Mouse (Mus musculus) midbrain, embryonic 16.5 days (tissue): ENCODE results near the gene Dtd2. TPM values are rescaled to one million over a fixed set of nuclear protein-coding genes. Genes with fewer than 3 reads are reported as not detected.

Source experiments
- ATAC-seq: fragments of 200-750 bp; cut with Nextera tagmentation; 2 replicates; pipeline ENCODE4 v1.8.0; 2017; ENCODE audit warnings: moderate TSS enrichment
- H3K27ac ChIP-seq: fragments of 300-500 bp; sonication (generic); 2 replicates; pipeline ENCODE4 v1.5.1; 2014; ENCODE audit warnings: mild to moderate bottlenecking, low read length, mixed read lengths
- H3K27me3 ChIP-seq: fragments of 300-500 bp; sonication (generic); 2 replicates; pipeline ENCODE4 v1.6.1; 2014; ENCODE audit warnings: low read depth, low read length, mixed read lengths; ENCODE audit not compliant: control insufficient read depth, insufficient read depth
- H3K36me3 ChIP-seq: fragments of 300-500 bp; sonication (generic); 2 replicates; pipeline ENCODE4 v1.6.1; 2014; ENCODE audit warnings: mild to moderate bottlenecking, low read length, moderate library complexity, mixed read lengths; ENCODE audit not compliant: control insufficient read depth, insufficient read depth
- H3K4me1 ChIP-seq: fragments of 300-500 bp; sonication (generic); 2 replicates; pipeline ENCODE4 v1.6.1; 2014; ENCODE audit warnings: mild to moderate bottlenecking, low read length, mixed read lengths; ENCODE audit not compliant: control insufficient read depth, insufficient read depth
- H3K4me2 ChIP-seq: fragments of 300-500 bp; sonication (generic); 2 replicates; pipeline ENCODE4 v1.6.1; 2014; ENCODE audit warnings: mild to moderate bottlenecking, low read length, mixed read lengths
- H3K4me3 ChIP-seq: fragments of 300-500 bp; sonication (generic); 2 replicates; pipeline ENCODE4 v1.5.1; 2014; ENCODE audit warnings: low read depth, mild to moderate bottlenecking, low read length, moderate library complexity, mixed read lengths
- H3K9ac ChIP-seq: fragments of 300-500 bp; sonication (generic); 2 replicates; pipeline ENCODE4 v1.6.1; 2014; ENCODE audit warnings: low read depth, low read length, mixed read lengths
- H3K9me3 ChIP-seq: fragments of 300-500 bp; sonication (generic); replicated peaks from 2 replicates; pipeline ENCODE4 v1.6.1; 2014; ENCODE audit warnings: mild to moderate bottlenecking, low read length, mixed read lengths; ENCODE audit not compliant: control insufficient read depth, poor library complexity, severe bottlenecking
- WGBS: fragments of 180-500 bp; shearing (Covaris S2); extraction: QIAGEN DNeasy Blood & Tissue Kit; methylation state at CpG from one replicate; pipeline ENCODE4 v1.1.7; 2014; 5-methylcytosine and 5-hydroxymethylcytosine counted together
- polyA plus RNA-seq: library from polyadenylated mRNA; unstranded; fragments of >200 nt; fragmentation: Nextera tagmentation; extraction: Ambion mirVana; gene quantifications from 2 replicates; pipeline ENCODE4 v1.2.1, GENCODE M21; 2015

Gene Dtd2
- polyA plus RNA-seq, 1 experiment from 2014 or later, result 24.7 TPM

- H3K4me2 ChIP-seq, result no peak overlapping the region
- no peak for ATAC-seq
- H3K27ac ChIP-seq, result no peak overlapping the region
- H3K36me3 ChIP-seq, result no peaks in the 10 kb centered on the region
- no peaks in the 10 kb centered on the region for H3K27me3 ChIP-seq
- H3K4me1 ChIP-seq, result peaks cover 13% of the 10 kb centered on the region
- no peak overlapping the region for H3K9ac ChIP-seq
- WGBS, result 98% methylated on average over 5 of the region's 5 CpGs
- no peak overlapping the region for H3K4me3 ChIP-seq
- H3K9me3 ChIP-seq, result no peaks in the 10 kb centered on the region
These were observed 33.8 kb downstream of the Dtd2 start for GRCm38 (mm10) chr12:51972269-51973065.

GRCm38 (mm10) chr12:51971070-51971664 lies 35.1 kb downstream of the Dtd2 start, which contains the start of gene Heatr5a:
TSS of gene Heatr5a (minus strand) at chr12:51971321.
- WGBS, result under 1% methylated on average over 44 of the region's 53 CpGs
- Histone ChIP-seq H3K4me3 (peak within 1 kb of the TSS; percentile 79), H3K4me2 (peak within 1 kb of the TSS; percentile 68), H3K4me1 (peaks cover 13% of the 10 kb centered on the region), H3K9ac (peak within 1 kb of the TSS; percentile 84), H3K27me3 (no peaks in the 10 kb centered on the region), H3K36me3 (no peaks in the 10 kb centered on the region), H3K27ac (peak within 1 kb of the TSS; percentile 82), H3K9me3 (no peaks in the 10 kb centered on the region)
- peak; percentile 98 for ATAC-seq

GRCm38 (mm10) chr12:51970352-51971069 lies 35.8 kb downstream of the Dtd2 start:
- peak; percentile 50; the same call in 1 of the 2 replicates for ATAC-seq
- H3K27ac ChIP-seq, result peak overlapping the region; percentile 82
- H3K36me3 ChIP-seq, result no peaks in the 10 kb centered on the region
- peak overlapping the region; percentile 84 for H3K9ac ChIP-seq
- peaks cover 13% of the 10 kb centered on the region for H3K4me1 ChIP-seq
- H3K27me3 ChIP-seq, result no peaks in the 10 kb centered on the region
- peak overlapping the region; percentile 68 for H3K4me2 ChIP-seq
- H3K9me3 ChIP-seq, result no peaks in the 10 kb centered on the region
- H3K4me3 ChIP-seq, result peak overlapping the region; percentile 79
- 2% methylated on average over 29 of the region's 35 CpGs for WGBS

DNA sequence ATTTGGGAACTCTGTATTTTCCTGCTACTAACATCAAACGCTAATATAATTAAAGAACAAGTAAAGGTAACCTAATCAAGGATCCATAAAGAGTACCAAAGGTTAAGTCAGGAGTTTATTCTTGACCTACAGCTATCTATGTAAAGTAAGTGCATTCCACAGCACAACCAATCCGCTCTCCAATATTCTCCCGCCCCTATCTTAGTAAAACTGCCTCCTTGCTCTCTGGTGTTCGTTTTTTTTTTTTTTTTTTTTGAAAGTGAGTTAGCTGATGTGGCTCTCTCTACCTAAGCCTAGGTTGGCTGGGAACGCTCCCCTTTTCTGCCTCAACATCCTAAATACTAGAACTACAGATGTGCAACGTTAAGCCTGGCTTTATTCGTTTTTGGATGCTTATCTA lies 36.4 kb downstream of the Dtd2 start:
- Histone ChIP-seq H3K27ac (no peak overlapping the region), H3K4me3 (peak overlapping the region; percentile 79; the same call in 1 of the 2 replicates), H3K4me1 (peaks cover 13% of the 10 kb centered on the region), H3K9ac (no peak overlapping the region), H3K9me3 (no peaks in the 10 kb centered on the region), H3K36me3 (no peaks in the 10 kb centered on the region), H3K4me2 (peak overlapping the region; percentile 68), H3K27me3 (no peaks in the 10 kb centered on the region)
- no peak for ATAC-seq
- 21% methylated on average over 7 of the region's 7 CpGs for WGBS

DNA sequence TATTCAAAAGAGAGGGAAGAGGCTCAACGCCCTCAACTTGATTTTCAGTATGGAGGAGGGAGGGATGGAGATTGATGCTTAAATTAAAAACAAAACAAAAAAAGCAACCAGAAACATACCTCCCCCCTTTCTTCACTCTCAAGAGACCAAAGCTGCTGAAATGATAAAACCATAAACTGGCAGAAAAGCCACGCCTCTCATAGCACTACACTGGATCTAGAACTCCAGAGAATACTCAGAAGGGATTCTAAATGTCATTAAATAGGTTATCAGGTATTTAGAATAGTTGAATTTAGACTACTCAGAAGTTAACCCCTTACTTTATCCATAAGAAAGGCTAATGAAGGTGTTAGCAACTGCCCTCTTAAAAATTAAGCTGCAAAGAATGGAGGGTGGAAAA lies 37.2 kb downstream of the Dtd2 start:
- WGBS, result 89% methylated on average over 2 of the region's 2 CpGs
- Histone ChIP-seq H3K4me2 (no peak overlapping the region), H3K4me1 (peaks cover 13% of the 10 kb centered on the region), H3K9ac (no peak overlapping the region), H3K27ac (no peak overlapping the region), H3K4me3 (no peak overlapping the region), H3K36me3 (no peaks in the 10 kb centered on the region), H3K27me3 (no peaks in the 10 kb centered on the region), H3K9me3 (no peaks in the 10 kb centered on the region)
- no peak for ATAC-seq

DNA sequence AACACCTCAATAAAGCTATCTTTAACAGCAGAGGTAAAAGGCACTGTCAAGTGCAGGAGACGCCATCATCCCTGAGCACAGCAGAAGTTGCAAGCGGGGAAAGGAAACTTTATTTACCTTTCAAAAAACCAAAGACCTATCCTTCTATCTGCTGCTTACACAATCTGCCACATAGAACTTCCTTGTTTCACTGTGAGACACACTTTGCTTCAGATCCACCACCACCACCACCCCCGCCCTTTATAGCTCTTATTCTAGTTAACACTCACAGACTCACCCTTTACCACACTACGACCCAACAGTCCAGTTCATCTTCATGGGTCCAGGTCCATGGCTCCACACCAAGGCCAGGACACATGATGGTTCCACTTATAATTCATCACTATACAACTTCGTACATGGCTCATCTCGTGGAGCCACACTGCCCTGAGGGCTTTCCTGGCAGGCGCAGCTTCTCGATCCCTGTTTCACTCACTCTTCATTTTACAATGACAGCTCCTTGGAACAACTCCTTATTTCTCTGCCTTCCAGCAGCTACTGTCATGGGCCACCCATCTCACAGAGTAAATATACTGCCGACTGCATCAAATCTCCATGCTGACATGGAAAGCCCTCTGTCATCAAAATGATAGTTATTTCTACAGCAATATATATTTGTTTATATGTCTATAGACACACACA lies 38.2 kb downstream of the Dtd2 start:
- no peaks in the 10 kb centered on the region for H3K9me3 ChIP-seq
- no peak overlapping the region for H3K4me3 ChIP-seq
- H3K4me1 ChIP-seq, result peaks cover 13% of the 10 kb centered on the region
- H3K9ac ChIP-seq, result no peak overlapping the region
- WGBS, result 81% methylated on average over 9 of the region's 9 CpGs
- no peaks in the 10 kb centered on the region for H3K27me3 ChIP-seq
- no peak for ATAC-seq
- H3K4me2 ChIP-seq, result no peak overlapping the region
- H3K36me3 ChIP-seq, result no peaks in the 10 kb centered on the region
- H3K27ac ChIP-seq, result no peak overlapping the region

- no peaks in the 10 kb centered on the region for H3K9me3 ChIP-seq
- H3K9ac ChIP-seq, result no peak overlapping the region
- no peak overlapping the region for H3K27ac ChIP-seq
- H3K4me1 ChIP-seq, result no peaks in the 10 kb centered on the region
- no peak for ATAC-seq
- H3K36me3 ChIP-seq, result peaks cover 5% of the 10 kb centered on the region; the same call in 1 of the 2 replicates
- no peaks in the 10 kb centered on the region for H3K27me3 ChIP-seq
- WGBS, result 88% methylated on average over 6 of the region's 6 CpGs
- no peak overlapping the region for H3K4me2 ChIP-seq
- H3K4me3 ChIP-seq, result no peak overlapping the region
These were observed 48.7 kb downstream of the Dtd2 start for GRCm38 (mm10) chr12:51957626-51958025.

- no peak overlapping the region for H3K27ac ChIP-seq
- no peak overlapping the region for H3K4me2 ChIP-seq
- H3K9ac ChIP-seq, result no peak overlapping the region
- no peaks in the 10 kb centered on the region for H3K27me3 ChIP-seq
- H3K4me1 ChIP-seq, result no peaks in the 10 kb centered on the region
- WGBS, result 89% methylated on average over 10 of the region's 10 CpGs
- H3K9me3 ChIP-seq, result no peaks in the 10 kb centered on the region
- no peak overlapping the region for H3K4me3 ChIP-seq
- H3K36me3 ChIP-seq, result peaks cover 22% of the 10 kb centered on the region
- no peak for ATAC-seq
These were observed 54.0 kb downstream of the Dtd2 start for GRCm38 (mm10) chr12:51952309-51952708.
